Mouse (Mus musculus): Measurements from ENCODE around the gene Gpr61. TPM values are rescaled to one million over a fixed set of nuclear protein-coding genes. Genes with fewer than 3 reads are reported as not detected.

Gpr61 gene
- total and polyA plus RNA-seq, 3 experiments = 0.27 TPM; not detected in 2

DNA sequence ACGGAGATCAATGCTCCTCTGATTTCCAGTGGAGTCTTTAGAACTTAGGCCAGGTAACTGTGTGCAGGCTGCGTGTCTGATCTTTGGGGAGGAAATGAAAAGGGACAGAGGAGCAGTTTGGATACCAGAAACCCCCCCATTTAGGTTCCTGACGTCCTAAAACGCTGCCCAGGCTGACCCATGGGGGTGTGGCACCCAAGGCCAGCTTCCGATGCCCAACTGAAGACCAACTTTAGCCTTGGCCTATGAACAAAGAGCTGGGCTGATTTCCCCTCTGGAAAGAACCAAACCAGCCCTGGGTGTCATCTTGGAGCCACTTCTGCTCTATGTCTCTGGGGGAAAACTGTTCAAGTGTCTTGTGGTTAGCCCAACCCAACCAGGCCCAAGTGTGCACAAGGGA lies 9.4 kb upstream of the Gpr61 start:
- Histone ChIP-seq H3K4me2 (ENCODE audit: insufficient read depth, low read depth, poor library complexity, severe bottlenecking) (no peak overlapping the region), H3K27me3 (replicated peaks) (peaks cover 14% of the 10 kb centered on the region), H3K9ac (ENCODE audit: insufficient read depth, low read depth) (no peak overlapping the region), H3K4me1 (ENCODE audit: control insufficient read depth in 1 of 2, insufficient read depth in 2 of 2) (peaks cover 27 to 53% of the 10 kb centered on the region in 2 experiments), H3K27ac (ENCODE audit: insufficient read depth, low read depth) (no peak overlapping the region), H3K9me3 (replicated peaks; ENCODE audit: low read length) (no peaks in the 10 kb centered on the region), H3K79me2 (replicated peaks; ENCODE audit: control insufficient read depth, extremely low read depth, insufficient read depth, poor library complexity, severe bottlenecking) (no peaks in the 10 kb centered on the region), H3K36me3 (replicated peaks in 1 of 2; ENCODE audit: control insufficient read depth in 1 of 2, insufficient read depth in 1 of 2, low read length in 1 of 2) (no peaks in the 10 kb centered on the region), H3K4me3 (replicated peaks in 1 of 3; ENCODE audit: low read depth in 2 of 3, low read length in 2 of 3, poor library complexity in 1 of 3) (no peak overlapping the region)
- in situ Hi-C loops (cut with MboI; ENCODE audit: low pct_ligation_motif_present, low pct_unique_long_range_greater_than_20kb, low sequenced_read_pairs) = loop anchor here (10.0 kb wide), 2 partner anchors 91 to 221 kb away; partner anchors contain the start of genes Psma5 and Psrc1
- dilution Hi-C loops (cut with MboI; ENCODE audit: extremely low pct_ligation_motif_present, extremely low pct_unique_long_range_greater_than_20kb, low sequenced_read_pairs) = no loop called here
- no peak for DNase-seq (ENCODE audit: extremely low read depth)
- no peak for TF ChIP-seq BHLHE40 (IDR thresholded peaks at IDR 0.05; ENCODE audit: low read depth, low read length)
- TF ChIP-seq GABPA (IDR thresholded peaks at IDR 0.05; ENCODE audit: insufficient replicate concordance, low read depth, low read length) = no peak
- TF ChIP-seq NRF1 (IDR thresholded peaks at IDR 0.05; ENCODE audit: low read depth, low read length) = no peak
- no peak for TF ChIP-seq HCFC1 (IDR thresholded peaks at IDR 0.05; ENCODE audit: low read depth, low read length)
- TF ChIP-seq MAFK (IDR thresholded peaks at IDR 0.05; ENCODE audit: insufficient replicate concordance, low read length) = no peak

DNA sequence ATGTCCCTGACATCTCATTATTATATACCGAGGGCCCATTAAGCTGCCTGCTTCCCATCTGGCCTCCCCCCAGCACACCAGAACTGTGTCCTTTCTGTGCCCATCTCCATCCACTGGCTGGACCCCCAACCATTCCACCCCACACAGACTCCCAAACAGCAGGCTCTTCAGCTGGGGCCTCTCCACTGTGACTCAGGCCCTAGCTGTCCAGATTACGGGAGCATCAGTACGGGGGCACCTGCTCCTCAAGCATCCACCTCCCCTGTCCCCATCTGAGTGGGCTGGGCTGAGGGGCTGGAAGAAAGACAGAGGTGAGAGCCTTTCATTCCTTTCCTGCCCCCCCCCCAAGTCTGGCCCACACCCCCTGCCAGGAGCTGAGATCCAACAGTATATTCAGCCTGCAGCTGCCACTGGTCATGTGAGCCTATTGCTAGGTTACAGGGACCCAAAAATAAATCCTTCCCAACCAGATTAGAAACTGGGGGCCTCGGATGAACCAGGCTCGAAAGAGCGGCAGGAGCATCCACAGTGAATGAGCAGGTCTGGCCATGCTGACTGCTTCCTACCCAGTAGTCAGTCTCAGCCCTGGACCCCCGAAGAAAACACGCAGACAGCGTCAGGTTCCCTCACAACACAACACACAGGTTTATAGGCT lies 3.8 kb upstream of the Gpr61 start:
- H3K79me2 ChIP-seq (replicated peaks; ENCODE audit: control insufficient read depth, extremely low read depth, insufficient read depth, poor library complexity, severe bottlenecking) = no peaks in the 10 kb centered on the region
- DNase-seq (ENCODE audit: extremely low read depth) = no peak
- H3K27me3 ChIP-seq (replicated peaks) = peaks cover 19% of the 10 kb centered on the region
- H3K36me3 ChIP-seq (replicated peaks in 1 of 2; ENCODE audit: control insufficient read depth in 1 of 2, insufficient read depth in 1 of 2, low read length in 1 of 2) = no peaks in the 10 kb centered on the region
- no peaks in the 10 kb centered on the region for H3K9me3 ChIP-seq (replicated peaks; ENCODE audit: low read length)
- no peak overlapping the region for H3K9ac ChIP-seq (ENCODE audit: insufficient read depth, low read depth)
- dilution Hi-C loops (cut with MboI; ENCODE audit: extremely low pct_ligation_motif_present, extremely low pct_unique_long_range_greater_than_20kb, low sequenced_read_pairs) = no loop called here
- peaks cover under 1 to 4% of the 10 kb centered on the region in 2 experiments; a peak in 2 of 4 replicates for H3K4me1 ChIP-seq (ENCODE audit: control insufficient read depth in 1 of 2, insufficient read depth in 2 of 2)
- TF ChIP-seq MEF2A (IDR thresholded peaks at IDR 0.05; ENCODE audit: borderline replicate concordance, low read depth, low read length) (no peak), SMC3 (IDR thresholded peaks at IDR 0.05; ENCODE audit: low read depth, low read length) (no peak), ETS1 (conservative IDR thresholded peaks at IDR 0.05; ENCODE audit: low read depth, low read length) (no peak), KAT2A (IDR thresholded peaks at IDR 0.05; ENCODE audit: insufficient replicate concordance, low read length) (no peak)
- H3K27ac ChIP-seq (ENCODE audit: insufficient read depth, low read depth) = no peak overlapping the region
- in situ Hi-C loops (cut with MboI; ENCODE audit: low pct_ligation_motif_present, low pct_unique_long_range_greater_than_20kb, low sequenced_read_pairs) = no loop called here
- no peak overlapping the region for H3K4me2 ChIP-seq (ENCODE audit: insufficient read depth, low read depth, poor library complexity, severe bottlenecking)
- H3K4me3 ChIP-seq (replicated peaks in 1 of 3; ENCODE audit: low read depth in 2 of 3, low read length in 2 of 3, poor library complexity in 1 of 3) = no peak overlapping the region

DNA sequence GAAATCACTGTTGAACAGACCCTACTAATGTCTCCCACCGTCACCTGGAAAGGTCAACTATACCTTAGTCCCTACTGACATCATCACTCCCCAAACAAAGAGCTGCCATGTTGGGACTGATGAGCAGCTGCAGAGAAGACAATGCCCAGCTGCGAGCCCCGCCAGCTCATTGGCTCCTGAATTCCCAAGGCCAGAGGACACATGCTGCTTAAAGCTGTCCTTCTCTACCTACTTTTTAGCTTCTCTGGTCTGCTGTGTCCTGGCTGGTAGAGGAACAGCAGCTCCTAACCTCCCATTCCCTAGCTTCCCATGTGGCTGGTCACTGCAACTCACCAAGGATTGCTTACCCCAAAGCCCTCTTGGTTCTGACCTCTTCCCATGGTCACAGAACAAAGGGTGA lies 2.4 kb downstream of the Gpr61 start:
- H3K27ac ChIP-seq (ENCODE audit: insufficient read depth, low read depth) = no peak overlapping the region
- dilution Hi-C loops (cut with MboI; ENCODE audit: extremely low pct_ligation_motif_present, extremely low pct_unique_long_range_greater_than_20kb, low sequenced_read_pairs) (no loop called here), in situ Hi-C loops (cut with MboI; ENCODE audit: low pct_ligation_motif_present, low pct_unique_long_range_greater_than_20kb, low sequenced_read_pairs) (no loop called here)
- H3K27me3 ChIP-seq (replicated peaks) = peaks cover 5% of the 10 kb centered on the region
- H3K4me2 ChIP-seq (ENCODE audit: insufficient read depth, low read depth, poor library complexity, severe bottlenecking) = no peak overlapping the region
- H3K9ac ChIP-seq (ENCODE audit: insufficient read depth, low read depth) = no peak overlapping the region
- no peaks in the 10 kb centered on the region for H3K79me2 ChIP-seq (replicated peaks; ENCODE audit: control insufficient read depth, extremely low read depth, insufficient read depth, poor library complexity, severe bottlenecking)
- H3K4me1 ChIP-seq (ENCODE audit: control insufficient read depth in 1 of 2, insufficient read depth in 2 of 2) = peaks cover 0 to 8% of the 10 kb centered on the region in 2 experiments; a peak in 2 of 4 replicates
- DNase-seq (ENCODE audit: extremely low read depth) = no peak
- peaks cover 0 to 22% of the 10 kb centered on the region in 2 experiments for H3K36me3 ChIP-seq (replicated peaks in 1 of 2; ENCODE audit: control insufficient read depth in 1 of 2, insufficient read depth in 1 of 2, low read length in 1 of 2)
- H3K4me3 ChIP-seq (replicated peaks in 1 of 3; ENCODE audit: low read depth in 2 of 3, low read length in 2 of 3, poor library complexity in 1 of 3) = no peak overlapping the region
- TF ChIP-seq RAD21 (IDR thresholded peaks at IDR 0.05; ENCODE audit: low read depth, low read length) = no peak
- TF ChIP-seq GABPA (IDR thresholded peaks at IDR 0.05; ENCODE audit: insufficient replicate concordance, low read depth, low read length) = no peak
- no peak for TF ChIP-seq POLR2AphosphoS2 (IDR thresholded peaks at IDR 0.05; ENCODE audit: low read depth, low read length)
- TF ChIP-seq MYC (IDR thresholded peaks at IDR 0.05; ENCODE audit: low read depth, low read length) = no peak
- TF ChIP-seq CHD2 (IDR thresholded peaks at IDR 0.05; ENCODE audit: low read length) = no peak
- H3K9me3 ChIP-seq (replicated peaks; ENCODE audit: low read length) = no peaks in the 10 kb centered on the region

Data from CH12.LX (cell line).